Mouse (Mus musculus): ENCODE results near the gene Gm7030. TPM values are rescaled to one million over a fixed set of nuclear protein-coding genes. Genes with fewer than 3 reads are reported as not detected.
"Not testable (repeated sequence)": the region's sequence is repeated elsewhere in the genome, so short reads cannot be mapped to it uniquely, and the experiment has no call there.

Gene Gm7030
- polyA plus RNA-seq, 1 experiment from 2014 or later: not detected

DNA sequence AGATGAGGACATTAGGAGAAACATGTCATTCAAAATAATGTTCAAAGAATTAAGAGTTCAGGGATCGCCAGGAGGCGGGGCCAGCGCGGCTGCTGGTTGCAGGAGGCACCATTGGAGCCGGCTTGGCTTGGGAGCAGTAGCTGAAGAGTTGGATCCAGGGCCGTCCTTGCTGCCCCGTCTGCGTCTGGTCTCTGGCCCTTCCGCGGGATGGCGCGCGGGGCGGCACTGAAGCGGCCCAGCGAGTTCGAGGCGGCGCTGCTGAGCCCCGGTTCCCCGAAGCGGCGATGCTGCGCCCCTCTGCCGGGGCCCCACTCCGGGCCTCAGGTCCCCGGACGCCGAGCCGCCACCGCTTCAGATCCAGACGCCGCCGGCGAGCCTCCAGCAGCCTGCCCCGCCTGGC is 28.6 kb upstream of the Gm7030 start:
- not testable (repeated sequence) for H3K4me1 ChIP-seq; H3K27ac ChIP-seq; H3K9ac ChIP-seq; H3K9me3 ChIP-seq; H3K36me3 ChIP-seq (replicated peaks); ATAC-seq (replicated peaks)
- Histone ChIP-seq H3K4me2 (peak overlapping the region; percentile 51), H3K4me3 (peak overlapping the region; percentile 27), H3K27me3 (replicated peaks) (peaks cover 54% of the 10 kb centered on the region)
- under 1% methylated on average over 36 of the region's 36 CpGs for WGBS

DNA sequence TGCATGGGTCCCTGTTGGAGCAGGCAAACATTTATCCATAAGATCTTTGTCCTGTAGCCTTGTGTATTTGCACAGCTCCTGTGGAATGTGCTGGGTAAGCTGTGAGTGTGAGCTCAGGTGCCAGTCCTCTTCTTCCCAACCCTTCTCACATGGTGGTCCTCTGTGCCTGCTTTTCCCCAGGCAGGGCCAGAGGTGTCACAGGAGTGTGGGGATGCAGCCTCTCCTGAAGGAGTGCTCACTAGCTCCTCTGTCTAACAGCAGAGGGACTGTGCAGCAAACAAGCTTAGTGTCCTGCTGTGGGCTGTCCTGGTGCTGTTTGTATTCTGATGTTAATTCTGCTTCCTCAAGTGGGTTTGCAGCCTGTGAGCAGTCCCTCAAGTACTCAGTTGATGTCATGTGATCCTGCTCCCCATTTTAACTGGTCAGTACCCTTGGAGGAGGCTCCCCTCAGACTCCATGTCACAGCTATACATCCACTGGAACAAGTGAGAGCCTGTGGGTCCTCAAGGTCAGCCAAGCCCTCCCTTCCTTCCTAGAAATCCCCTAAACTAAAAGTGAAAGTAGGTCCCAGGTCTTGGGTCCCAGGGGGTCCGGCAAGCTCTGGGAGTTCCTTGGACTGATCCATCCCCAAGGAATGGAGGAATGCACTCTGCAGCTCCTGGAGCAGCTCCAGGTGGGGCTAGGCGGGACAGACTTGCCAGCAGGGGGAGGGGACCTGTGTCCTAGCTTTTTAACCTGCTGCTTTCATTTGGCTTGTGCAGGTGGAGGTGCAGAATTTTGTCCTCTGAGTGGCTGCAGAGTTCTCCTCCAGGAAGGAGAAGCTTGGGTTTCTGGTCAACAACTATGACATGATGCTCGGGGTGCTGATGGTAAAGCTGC is 25.3 kb upstream of the Gm7030 start:
- peaks cover 5% of the 10 kb centered on the region; the same call in 1 of the 2 replicates for H3K4me1 ChIP-seq
- ATAC-seq (replicated peaks): no peak
- no peak overlapping the region for H3K4me2 ChIP-seq
- WGBS: 26% methylated on average over 3 of the region's 3 CpGs
- H3K9me3 ChIP-seq: no peaks in the 10 kb centered on the region
- H3K4me3 ChIP-seq: no peak overlapping the region
- no peak overlapping the region for H3K27ac ChIP-seq
- no peak overlapping the region for H3K9ac ChIP-seq
- H3K27me3 ChIP-seq (replicated peaks): peaks cover 25% of the 10 kb centered on the region
- no peaks in the 10 kb centered on the region for H3K36me3 ChIP-seq (replicated peaks)

DNA sequence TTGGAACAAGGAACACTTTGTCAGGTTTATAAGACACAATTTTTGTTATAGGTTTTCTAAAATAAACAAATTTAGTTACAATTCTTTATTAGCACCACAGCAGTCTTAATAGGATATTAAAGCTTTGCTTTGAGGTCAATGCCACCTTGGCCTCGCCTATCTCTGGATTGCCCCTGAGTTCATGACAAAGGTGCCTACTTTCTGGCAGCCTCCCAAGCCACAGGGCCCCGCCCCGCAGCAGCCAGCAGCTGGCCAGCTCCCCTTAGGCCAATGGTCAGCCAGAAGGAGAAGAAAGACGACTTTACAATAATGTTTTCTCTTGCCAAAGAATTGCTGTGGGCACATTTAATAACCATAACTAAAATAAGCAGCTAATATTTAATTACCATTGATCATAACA is 22.0 kb upstream of the Gm7030 start:
- H3K9me3 ChIP-seq; H3K4me1 ChIP-seq; H3K9ac ChIP-seq; H3K27ac ChIP-seq; H3K36me3 ChIP-seq (replicated peaks); ATAC-seq (replicated peaks); H3K4me2 ChIP-seq; H3K4me3 ChIP-seq: not testable (repeated sequence)
- 49% methylated on average over 4 of the region's 4 CpGs for WGBS
- peaks cover 23% of the 10 kb centered on the region for H3K27me3 ChIP-seq (replicated peaks)

DNA sequence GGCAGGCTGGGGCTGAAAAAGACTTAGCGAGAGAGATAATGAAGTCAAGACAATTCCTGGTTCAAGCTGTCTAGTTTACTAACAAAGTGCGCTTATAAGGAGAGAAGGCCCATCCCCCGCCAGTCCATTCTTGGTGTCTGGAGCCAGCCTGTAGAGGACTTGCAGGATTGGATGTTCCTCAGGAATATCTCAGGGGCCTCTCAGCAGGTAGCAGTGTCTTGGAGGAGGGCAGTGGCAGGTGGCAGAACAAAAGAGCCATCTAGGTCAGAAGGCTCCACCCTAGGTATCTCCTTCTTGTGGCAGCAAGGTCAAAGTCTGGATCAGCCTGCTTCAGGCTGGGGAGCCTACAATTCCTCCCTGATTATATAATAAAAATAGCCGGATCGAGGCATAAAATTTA is 19.2 kb upstream of the Gm7030 start:
- not testable (repeated sequence) for H3K9ac ChIP-seq; H3K4me3 ChIP-seq; ATAC-seq (replicated peaks); H3K4me2 ChIP-seq; H3K36me3 ChIP-seq (replicated peaks); H3K9me3 ChIP-seq; H3K4me1 ChIP-seq; H3K27ac ChIP-seq
- H3K27me3 ChIP-seq (replicated peaks): peaks cover 31% of the 10 kb centered on the region
- 67% methylated on average over 5 of the region's 5 CpGs for WGBS

DNA sequence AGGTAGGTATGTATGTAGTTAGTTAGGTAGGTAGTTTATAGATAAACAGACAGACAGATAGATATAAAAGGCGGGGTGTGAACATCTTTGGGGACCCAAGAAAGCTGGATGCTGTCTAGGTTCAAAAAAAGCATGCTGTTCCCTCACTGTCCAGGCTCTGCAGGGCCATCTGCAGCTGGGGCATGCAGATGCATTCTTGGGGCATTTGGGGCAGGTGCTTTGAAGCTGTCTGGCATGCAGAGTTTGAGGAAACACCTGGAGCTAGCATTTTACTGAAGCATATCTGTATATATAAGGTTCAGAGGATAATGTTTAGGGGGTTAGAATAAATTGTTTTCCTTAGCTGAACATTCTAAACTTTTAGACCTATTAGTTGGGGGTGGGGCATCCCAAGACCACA is 17.7 kb upstream of the Gm7030 start:
- not testable (repeated sequence) for H3K4me2 ChIP-seq; H3K27ac ChIP-seq; ATAC-seq (replicated peaks); H3K4me1 ChIP-seq; H3K9me3 ChIP-seq; H3K36me3 ChIP-seq (replicated peaks); H3K4me3 ChIP-seq; H3K9ac ChIP-seq
- H3K27me3 ChIP-seq (replicated peaks): peaks cover 33% of the 10 kb centered on the region
- 79% methylated on average over 1 of the region's 1 CpGs for WGBS

DNA sequence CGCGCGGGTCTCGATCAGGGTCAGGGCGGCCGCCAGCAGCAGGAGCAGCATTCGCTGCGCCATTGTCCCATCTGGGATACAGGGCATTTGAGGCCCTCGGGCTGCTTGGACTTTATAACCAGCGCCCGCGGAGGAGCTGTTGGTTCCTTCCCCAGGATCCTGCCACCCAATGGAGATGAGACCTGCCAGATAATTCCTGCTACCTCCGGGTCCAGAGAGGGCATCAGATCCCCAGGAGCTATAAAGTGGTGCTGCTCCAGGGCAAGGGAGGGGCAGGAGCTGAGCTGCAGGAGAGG is 16.6 kb upstream of the Gm7030 start:
- WGBS: 1% methylated on average over 13 of the region's 13 CpGs
- Histone ChIP-seq H3K4me3 (peak overlapping the region; percentile 29), H3K4me2 (peak overlapping the region; percentile 61), H3K27me3 (replicated peaks) (peaks cover 33% of the 10 kb centered on the region)
- not testable (repeated sequence) for H3K27ac ChIP-seq; H3K9ac ChIP-seq; ATAC-seq (replicated peaks); H3K9me3 ChIP-seq; H3K36me3 ChIP-seq (replicated peaks); H3K4me1 ChIP-seq

DNA sequence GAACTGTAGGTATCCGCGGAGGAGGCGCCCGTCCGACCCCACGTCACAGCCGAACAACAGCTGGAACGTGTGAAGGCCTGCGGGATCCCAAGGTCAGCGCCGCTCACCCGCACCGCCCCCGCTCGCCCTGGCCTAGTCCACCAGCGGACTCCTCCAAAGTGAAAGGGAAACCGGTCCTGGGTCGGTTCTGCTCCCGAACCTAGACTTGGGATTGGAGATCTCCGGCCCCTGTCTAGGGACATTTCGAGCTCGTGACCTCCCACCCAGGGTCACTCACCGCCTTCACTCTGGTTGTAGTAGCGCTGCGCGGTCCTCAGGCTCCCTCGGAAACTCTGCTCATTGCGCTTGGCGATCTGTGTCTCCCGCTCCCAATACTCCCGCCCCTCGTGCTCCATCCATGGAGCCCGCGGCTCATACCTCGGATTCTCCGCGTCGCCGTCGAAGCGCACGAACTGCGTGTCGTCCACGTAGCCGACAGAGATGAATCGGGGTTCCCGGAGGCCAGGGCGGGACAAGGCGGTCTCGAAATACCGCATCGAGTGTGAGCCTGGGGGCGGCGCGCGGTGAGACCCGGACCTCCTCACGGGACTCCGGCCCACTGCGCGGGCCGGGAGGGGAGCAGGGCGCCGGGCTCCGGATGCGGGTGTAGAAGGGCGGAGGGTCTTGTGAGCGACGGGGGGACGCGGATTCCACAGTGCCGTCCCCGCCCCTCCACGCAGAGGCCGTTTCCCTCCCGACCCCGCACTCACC is 16.1 kb upstream of the Gm7030 start:
- H3K27ac ChIP-seq: no peak overlapping the region
- peak overlapping the region; percentile 61 for H3K4me2 ChIP-seq
- WGBS: under 1% methylated on average over 77 of the region's 78 CpGs
- peak overlapping the region; percentile 29 for H3K4me3 ChIP-seq
- no peak overlapping the region for H3K9ac ChIP-seq
- ATAC-seq (replicated peaks): no peak; the same call in 1 of the 2 replicates
- H3K36me3 ChIP-seq (replicated peaks): no peaks in the 10 kb centered on the region
- peaks cover 9% of the 10 kb centered on the region for H3K4me1 ChIP-seq
- peaks cover 33% of the 10 kb centered on the region for H3K27me3 ChIP-seq (replicated peaks)
- H3K9me3 ChIP-seq: no peaks in the 10 kb centered on the region

DNA sequence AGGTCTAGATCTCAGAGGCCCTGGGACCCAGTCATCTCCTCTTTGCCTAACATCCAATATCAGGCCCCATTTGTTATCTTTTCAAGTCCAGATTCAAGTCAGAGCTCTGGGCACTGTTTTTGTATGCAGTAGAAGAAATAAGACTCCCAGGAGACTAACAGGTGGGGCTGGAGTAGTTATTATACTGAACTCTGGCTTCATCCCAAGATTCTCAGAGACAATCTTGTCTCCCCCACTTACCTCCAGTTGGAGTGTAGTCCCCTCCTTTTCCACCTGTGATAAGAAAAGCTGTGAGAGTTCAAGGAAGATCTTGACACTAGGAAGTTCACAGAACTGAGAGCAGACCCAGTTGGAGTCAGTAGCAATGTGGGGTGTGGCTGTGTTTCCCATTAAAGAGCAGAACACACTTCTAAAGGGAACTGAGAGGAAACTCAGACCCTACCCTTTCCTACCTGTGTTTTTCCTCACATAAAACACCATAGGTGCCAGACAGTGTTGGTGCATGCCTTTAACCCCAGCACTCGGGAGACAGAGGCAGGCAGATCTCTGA is 7.1 kb upstream of the Gm7030 start:
- not testable (repeated sequence) for H3K27ac ChIP-seq; ATAC-seq (replicated peaks); H3K9ac ChIP-seq; H3K4me2 ChIP-seq; H3K4me1 ChIP-seq; H3K4me3 ChIP-seq; H3K27me3 ChIP-seq (replicated peaks); H3K9me3 ChIP-seq; H3K36me3 ChIP-seq (replicated peaks)
- WGBS: 76% methylated on average over 1 of the region's 1 CpGs

DNA sequence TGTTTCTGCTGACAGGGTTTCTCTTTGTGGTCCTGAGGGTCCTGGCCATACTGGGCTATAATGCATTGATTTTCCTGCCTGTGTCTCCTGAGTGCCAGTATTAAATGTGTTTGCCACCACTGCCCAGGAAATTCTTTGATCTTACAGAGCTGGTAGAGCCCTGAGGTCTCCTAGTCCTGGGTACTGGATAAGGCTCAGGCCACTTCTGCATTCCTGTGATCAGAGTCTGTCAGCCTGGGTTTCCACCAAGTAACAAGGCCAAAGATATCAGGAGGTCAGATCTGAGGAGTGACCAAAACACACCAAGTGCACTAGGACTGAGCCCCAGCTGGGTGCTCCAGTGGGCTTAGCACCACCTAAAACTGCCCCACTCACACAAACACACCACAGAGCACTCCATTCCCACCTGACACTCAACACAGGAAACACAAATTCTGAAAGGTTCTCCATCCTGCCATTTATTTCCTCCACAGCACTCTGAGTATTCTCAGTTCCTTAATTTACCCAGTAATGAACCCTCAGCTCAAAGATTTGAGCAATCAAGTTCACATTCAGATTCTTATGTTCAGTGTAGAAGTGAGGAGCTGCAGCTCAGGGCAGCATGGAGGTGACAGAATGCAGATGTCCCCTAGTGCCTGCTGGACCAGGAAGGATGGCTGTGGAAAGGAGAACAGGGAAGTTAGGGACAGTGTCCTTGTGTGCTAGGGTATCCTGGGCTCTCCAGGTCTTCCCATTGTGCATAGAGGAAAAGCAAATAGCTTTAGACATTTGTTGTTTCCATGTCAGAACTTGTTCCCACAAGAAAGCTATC is 6.4 kb upstream of the Gm7030 start:
- H3K9me3 ChIP-seq; H3K4me3 ChIP-seq; H3K4me2 ChIP-seq; H3K4me1 ChIP-seq; H3K36me3 ChIP-seq (replicated peaks); H3K27me3 ChIP-seq (replicated peaks); H3K9ac ChIP-seq; H3K27ac ChIP-seq; ATAC-seq (replicated peaks): not testable (repeated sequence)

DNA sequence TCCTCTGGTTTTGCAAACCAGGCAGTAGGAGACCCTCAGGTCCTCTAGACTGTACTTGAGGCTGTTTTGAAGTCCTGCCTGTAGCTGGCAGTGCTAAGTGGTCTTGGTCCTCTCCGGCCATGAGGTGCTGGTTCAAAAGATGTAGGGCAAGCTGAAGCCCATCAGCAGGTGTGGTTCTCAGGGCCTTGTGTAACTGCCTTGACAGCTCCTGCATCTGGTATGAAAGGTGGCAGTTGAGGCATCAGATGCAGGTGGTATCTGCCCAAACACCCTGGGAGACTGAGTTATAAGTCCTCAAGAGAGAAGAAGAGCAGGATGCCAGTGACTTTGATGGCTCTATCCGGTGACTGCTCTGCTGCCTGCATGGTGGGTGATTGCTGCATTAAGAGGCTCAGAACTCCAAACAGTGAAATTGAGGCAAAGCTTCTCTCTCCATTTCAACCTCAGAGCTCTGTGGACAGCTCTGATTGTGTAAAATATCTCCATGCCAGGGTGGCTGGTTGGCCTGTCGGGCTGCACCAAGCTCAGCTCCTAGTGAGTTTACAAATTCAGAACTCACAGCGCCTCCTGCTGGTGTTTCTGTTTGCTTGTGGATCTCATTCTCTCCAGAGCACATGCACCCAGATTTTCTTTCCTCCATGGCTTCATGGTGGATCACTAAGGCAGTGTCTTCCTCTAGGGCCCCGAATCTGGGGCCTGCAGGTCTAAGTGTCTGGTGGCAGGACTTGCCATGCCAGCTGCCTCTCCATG is 2.5 kb upstream of the Gm7030 start:
- WGBS: 77% methylated on average over 5 of the region's 5 CpGs
- ATAC-seq (replicated peaks): no peak
- no peak overlapping the region for H3K27ac ChIP-seq
- no peak overlapping the region for H3K4me2 ChIP-seq
- H3K9me3 ChIP-seq: no peaks in the 10 kb centered on the region
- no peak overlapping the region for H3K9ac ChIP-seq
- H3K36me3 ChIP-seq (replicated peaks): no peaks in the 10 kb centered on the region
- no peak overlapping the region for H3K4me3 ChIP-seq
- H3K27me3 ChIP-seq (replicated peaks): no peaks in the 10 kb centered on the region
- no peaks in the 10 kb centered on the region for H3K4me1 ChIP-seq

DNA sequence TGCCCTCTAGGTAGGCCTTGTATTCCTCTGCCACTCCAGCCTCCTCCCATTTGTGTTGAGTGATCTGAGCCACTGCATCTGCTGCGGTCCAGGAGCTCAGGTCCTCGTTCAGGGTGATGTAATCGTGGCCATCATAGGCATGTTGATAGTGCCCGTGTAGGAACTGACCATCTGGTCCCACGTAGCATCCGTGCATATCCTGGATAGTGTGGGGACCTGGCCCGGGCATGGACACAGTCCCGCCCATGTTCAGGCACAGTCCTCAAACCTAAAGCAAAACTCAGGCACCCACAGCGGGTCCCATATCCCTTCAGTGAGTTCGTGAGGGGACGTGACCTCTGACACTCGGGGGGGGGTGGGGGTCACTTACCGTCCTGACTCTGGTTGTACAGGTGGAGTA is 700 bp downstream of the Gm7030 start:
- not testable (repeated sequence) for H3K27me3 ChIP-seq (replicated peaks); H3K36me3 ChIP-seq (replicated peaks); H3K4me2 ChIP-seq; H3K9me3 ChIP-seq; H3K9ac ChIP-seq; H3K27ac ChIP-seq; ATAC-seq (replicated peaks); H3K4me1 ChIP-seq; H3K4me3 ChIP-seq
- 66% methylated on average over 11 of the region's 13 CpGs for WGBS

DNA sequence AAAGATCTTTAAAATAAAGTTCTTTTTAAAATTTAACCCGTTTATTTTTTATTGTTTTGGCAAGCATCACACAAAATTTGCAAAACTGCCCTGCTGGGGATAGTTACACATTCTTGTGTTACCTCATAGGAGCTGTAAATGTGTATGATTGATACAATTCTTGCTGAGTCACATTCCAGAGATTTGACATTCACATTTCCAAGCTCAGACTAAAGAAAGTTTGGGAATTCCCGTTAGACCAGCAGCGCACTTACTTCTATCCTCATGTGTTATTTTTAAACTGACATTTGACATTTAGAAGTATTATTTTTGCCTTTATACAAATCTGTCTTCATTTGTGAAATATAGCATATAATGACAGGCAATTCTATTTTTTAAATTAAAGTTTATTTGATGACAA is 5.1 kb downstream of the Gm7030 start:
- WGBS: 80% methylated on average over 3 of the region's 3 CpGs
- not testable (repeated sequence) for H3K36me3 ChIP-seq (replicated peaks); H3K9me3 ChIP-seq; H3K27ac ChIP-seq; H3K4me1 ChIP-seq; H3K4me3 ChIP-seq; ATAC-seq (replicated peaks); H3K9ac ChIP-seq; H3K4me2 ChIP-seq
- peaks cover 21% of the 10 kb centered on the region for H3K27me3 ChIP-seq (replicated peaks)

Data from midbrain, embryonic 15.5 days (tissue).